Mouse (Mus musculus) forebrain, embryonic 15.5 days (tissue): Measurements from ENCODE around the gene Olfr638. TPM values are rescaled to one million over a fixed set of nuclear protein-coding genes. Genes with fewer than 3 reads are reported as not detected.
"Not testable (repeated sequence)": the region's sequence is repeated elsewhere in the genome, so short reads cannot be mapped to it uniquely, and the experiment has no call there.

Experiments used
- ATAC-seq: fragments of 200-750 bp; cut with Nextera tagmentation; replicated peaks from 2 replicates; pipeline ENCODE4 v1.8.0; 2017; ENCODE audit warnings: mild to moderate bottlenecking, moderate TSS enrichment, moderate library complexity
- H3K27ac ChIP-seq: fragments of 300-500 bp; sonication (generic); replicated peaks from 2 replicates; pipeline ENCODE4 v1.5.1; 2015; ENCODE audit warnings: mild to moderate bottlenecking, inconsistent platforms
- H3K27me3 ChIP-seq: fragments of 300-500 bp; sonication (generic); 2 replicates; pipeline ENCODE4 v1.6.1; 2015; ENCODE audit warnings: inconsistent platforms
- H3K36me3 ChIP-seq: fragments of 300-500 bp; sonication (generic); 2 replicates; pipeline ENCODE4 v1.6.1; 2015; ENCODE audit warnings: mild to moderate bottlenecking, inconsistent platforms
- H3K4me1 ChIP-seq: fragments of 300-500 bp; sonication (generic); 2 replicates; pipeline ENCODE4 v1.6.1; 2015; ENCODE audit warnings: inconsistent platforms
- H3K4me2 ChIP-seq: fragments of 300-500 bp; sonication (generic); replicated peaks from 2 replicates; pipeline ENCODE4 v1.6.1; 2015; ENCODE audit warnings: mild to moderate bottlenecking, inconsistent platforms
- H3K4me3 ChIP-seq: fragments of 300-500 bp; sonication (generic); 2 replicates; pipeline ENCODE4 v1.5.1; 2015; ENCODE audit warnings: mild to moderate bottlenecking, inconsistent platforms
- H3K9ac ChIP-seq: fragments of 300-500 bp; sonication (generic); replicated peaks from 2 replicates; pipeline ENCODE4 v1.6.1; 2015; ENCODE audit warnings: mild to moderate bottlenecking, inconsistent platforms
- H3K9me3 ChIP-seq: fragments of 300-500 bp; sonication (generic); 2 replicates; pipeline ENCODE4 v1.6.1; 2016; ENCODE audit warnings: inconsistent platforms
- WGBS: fragments of 180-500 bp; shearing (Covaris S2); methylation state at CpG from one replicate; pipeline ENCODE4 v1.1.7; 2015; ENCODE audit warnings: mixed read lengths; 5-methylcytosine and 5-hydroxymethylcytosine counted together
- polyA plus RNA-seq: library from polyadenylated mRNA; unstranded; fragments of >200 nt; fragmentation: Nextera tagmentation; extraction: Ambion mirVana; gene quantifications from 2 replicates; pipeline ENCODE4 v1.2.1, GENCODE M21; 2015

Gene Olfr638
- not detected in 2 replicates for polyA plus RNA-seq

DNA sequence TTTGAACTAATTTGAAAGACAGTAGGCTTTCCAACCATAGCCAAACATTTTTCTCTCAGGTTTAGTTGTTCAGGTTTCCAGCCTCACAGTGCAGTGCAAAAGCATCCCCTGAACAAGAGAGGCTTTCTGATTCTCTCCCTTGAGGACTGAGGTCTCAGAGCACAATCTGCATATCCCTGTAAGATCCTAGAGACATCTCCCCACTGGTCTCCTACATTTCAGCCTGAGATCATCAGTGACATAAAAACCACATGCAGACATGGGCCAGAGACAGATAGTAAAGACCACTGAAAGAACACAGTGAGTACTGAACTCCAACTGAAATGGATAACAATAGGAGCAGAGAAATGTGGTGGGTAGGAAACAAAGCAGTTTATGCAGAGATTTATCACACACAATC, at the start of gene Olfr638:
Olfr638 (plus strand) TSS at position 301 of the 400 bp plus-strand sequence.
- Histone ChIP-seq H3K27me3 (no peaks in the 10 kb centered on the region), H3K4me3 (no peak within 1 kb of the TSS), H3K4me1 (no peaks in the 10 kb centered on the region), H3K9ac (no peak within 1 kb of the TSS), H3K27ac (no peak within 1 kb of the TSS), H3K9me3 (no peaks in the 10 kb centered on the region), H3K4me2 (no peak within 1 kb of the TSS), H3K36me3 (no peaks in the 10 kb centered on the region)
- ATAC-seq = no peak

DNA sequence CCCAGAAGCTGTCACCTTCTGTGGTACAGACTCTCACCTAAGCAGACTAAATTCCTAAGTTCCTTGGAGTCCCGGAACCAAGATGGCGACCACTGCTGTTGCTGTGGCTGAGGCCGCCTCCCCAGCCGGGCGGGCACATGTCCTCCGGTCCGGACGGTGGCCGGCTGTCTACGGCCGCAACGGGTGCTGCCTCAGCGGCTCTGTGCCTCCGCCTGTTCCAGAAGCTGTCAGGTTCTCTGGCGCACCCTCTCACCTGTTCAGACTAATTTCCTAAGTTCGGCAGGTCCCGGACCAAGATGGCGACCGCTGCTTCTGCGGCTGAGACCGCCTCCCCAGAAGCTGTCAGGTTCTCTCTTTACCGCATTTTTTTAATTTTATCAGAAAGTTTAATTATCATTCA, 31.7 kb upstream of the Olfr638 start:
- 97% methylated on average over 22 of the region's 22 CpGs for WGBS
- not testable (repeated sequence) for H3K36me3 ChIP-seq, H3K9ac ChIP-seq, H3K27ac ChIP-seq, H3K4me1 ChIP-seq, H3K4me3 ChIP-seq, H3K27me3 ChIP-seq, ATAC-seq, H3K9me3 ChIP-seq, H3K4me2 ChIP-seq

- H3K4me1 ChIP-seq = no peaks in the 10 kb centered on the region
Measured at GRCm38 (mm10) chr7:103970852-103971251, 27.7 kb upstream of the Olfr638 start, which contains the start of gene Olfr635. Gene Olfr635 (plus strand): TSS chr7:103971152.

DNA sequence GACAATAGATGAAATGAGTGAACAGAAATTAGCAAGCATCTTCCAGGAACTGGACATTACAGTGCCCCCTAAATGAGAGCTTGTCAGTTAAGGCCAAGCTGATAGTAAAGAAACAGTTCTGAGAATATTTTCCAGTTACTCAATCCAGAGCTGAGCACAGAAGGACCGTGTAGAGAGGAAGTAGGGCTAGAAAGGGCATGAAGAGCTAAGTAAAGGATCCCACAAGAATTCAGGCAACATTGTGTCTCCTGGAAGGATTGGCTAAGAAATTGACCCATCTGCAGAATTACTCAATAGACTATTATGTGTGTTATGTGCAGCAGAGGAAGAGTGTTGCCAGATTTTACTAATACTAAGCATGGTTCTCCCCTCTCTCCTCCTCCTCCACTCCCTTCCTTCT, 26.8 kb upstream of the Olfr638 start:
- no peak for ATAC-seq
- no peak overlapping the region for H3K27ac ChIP-seq
- no peak overlapping the region for H3K9ac ChIP-seq
- 59% methylated on average over 1 of the region's 1 CpGs for WGBS
- no peaks in the 10 kb centered on the region for H3K36me3 ChIP-seq
- no peaks in the 10 kb centered on the region for H3K9me3 ChIP-seq
- no peak overlapping the region for H3K4me2 ChIP-seq
- H3K4me1 ChIP-seq = no peaks in the 10 kb centered on the region
- H3K27me3 ChIP-seq = no peaks in the 10 kb centered on the region
- no peak overlapping the region for H3K4me3 ChIP-seq

More at GRCm38 (mm10) chr7:103970852-103971251, 27.7 kb upstream of the Olfr638 start, which contains the start of gene Olfr635:
- Histone ChIP-seq H3K4me2 (no peak within 1 kb of the TSS), H3K27ac (no peak within 1 kb of the TSS), H3K36me3 (no peaks in the 10 kb centered on the region), H3K27me3 (no peaks in the 10 kb centered on the region), H3K4me3 (no peak within 1 kb of the TSS), H3K9ac (no peak within 1 kb of the TSS), H3K9me3 (no peaks in the 10 kb centered on the region)
- no peak for ATAC-seq
- WGBS = 71% methylated on average over 1 of the region's 1 CpGs

DNA sequence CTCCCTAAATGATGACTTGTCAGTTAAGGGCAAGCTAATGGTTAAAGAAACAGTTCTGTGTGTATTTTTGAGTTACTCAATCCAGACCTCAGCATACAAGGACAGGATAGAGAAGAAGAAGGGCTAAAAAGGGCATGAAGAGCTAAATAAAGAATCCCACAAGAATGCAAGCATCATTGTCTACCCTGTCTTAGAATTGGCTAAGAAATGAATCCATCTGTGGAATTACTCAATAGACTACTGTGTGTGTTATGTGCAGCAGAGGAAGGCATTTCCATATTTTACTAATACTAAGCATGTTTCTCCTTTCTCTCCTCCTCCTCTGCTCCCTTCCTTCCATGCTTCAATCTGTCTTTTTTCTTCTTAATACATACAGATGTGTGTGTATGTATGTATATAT, 578 bp downstream of the Olfr638 start:
- Histone ChIP-seq H3K27ac (no peak overlapping the region), H3K36me3 (no peaks in the 10 kb centered on the region), H3K4me1 (no peaks in the 10 kb centered on the region), H3K9me3 (no peaks in the 10 kb centered on the region), H3K9ac (no peak overlapping the region), H3K27me3 (no peaks in the 10 kb centered on the region), H3K4me2 (no peak overlapping the region), H3K4me3 (no peak overlapping the region)
- ATAC-seq = no peak

GRCm38 (mm10) chr7:104017203-104017602, 18.7 kb downstream of the Olfr638 start, which contains the start of gene Olfr639:
Gene Olfr639 (minus strand): TSS chr7:104017303.
- Histone ChIP-seq H3K9ac (no peak within 1 kb of the TSS), H3K36me3 (no peaks in the 10 kb centered on the region), H3K9me3 (no peaks in the 10 kb centered on the region), H3K4me3 (no peak within 1 kb of the TSS), H3K4me1 (no peaks in the 10 kb centered on the region), H3K4me2 (no peak within 1 kb of the TSS), H3K27me3 (no peaks in the 10 kb centered on the region), H3K27ac (no peak within 1 kb of the TSS)
- no peak for ATAC-seq

DNA sequence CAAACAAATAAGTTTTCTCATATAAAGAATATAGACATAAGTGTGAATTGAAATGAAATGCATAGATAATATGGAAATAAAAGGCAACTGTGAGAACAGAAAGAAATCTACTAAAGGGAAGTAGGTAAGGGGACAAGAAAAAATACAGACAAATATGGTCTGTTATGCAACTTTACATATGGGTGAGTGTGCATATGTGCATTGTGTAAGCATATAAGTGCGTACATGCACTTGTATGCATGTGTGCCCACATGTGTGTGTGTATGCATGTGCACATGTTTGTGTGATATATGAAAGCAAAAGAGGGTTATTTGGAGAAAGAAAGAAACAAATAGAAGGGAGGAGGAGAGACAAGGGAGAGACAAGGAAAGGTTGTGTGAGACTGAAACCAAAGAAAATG, 20.4 kb downstream of the Olfr638 start:
- 94% methylated on average over 1 of the region's 1 CpGs for WGBS
- H3K36me3 ChIP-seq = no peaks in the 10 kb centered on the region
- no peak overlapping the region for H3K27ac ChIP-seq
- H3K9ac ChIP-seq = no peak overlapping the region
- no peaks in the 10 kb centered on the region for H3K9me3 ChIP-seq
- no peaks in the 10 kb centered on the region for H3K27me3 ChIP-seq
- no peaks in the 10 kb centered on the region for H3K4me1 ChIP-seq
- no peak overlapping the region for H3K4me2 ChIP-seq
- H3K4me3 ChIP-seq = no peak overlapping the region
- ATAC-seq = no peak

DNA sequence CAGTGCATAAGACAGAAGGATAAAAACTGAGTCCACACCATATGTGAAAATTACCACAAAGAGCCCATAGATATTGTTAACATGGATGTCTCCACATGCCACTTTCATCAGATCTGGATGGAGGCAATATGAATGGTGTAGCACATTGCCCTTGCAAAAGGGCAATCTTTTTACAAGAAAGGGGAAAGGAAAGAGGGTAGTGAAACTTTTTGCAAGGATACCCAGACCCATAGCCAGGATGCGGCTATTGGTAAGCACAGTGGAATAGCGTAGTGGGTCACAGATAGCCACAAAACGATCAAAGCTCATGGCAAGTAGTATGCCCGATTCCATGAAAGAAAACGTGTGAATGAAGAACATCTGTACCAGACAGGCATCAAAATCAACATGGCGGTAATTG, 23.1 kb downstream of the Olfr638 start:
- Histone ChIP-seq H3K27me3 (no peaks in the 10 kb centered on the region), H3K4me1 (no peaks in the 10 kb centered on the region), H3K36me3 (no peaks in the 10 kb centered on the region), H3K4me2 (no peak overlapping the region), H3K4me3 (no peak overlapping the region), H3K27ac (no peak overlapping the region), H3K9ac (no peak overlapping the region), H3K9me3 (no peaks in the 10 kb centered on the region)
- ATAC-seq = no peak
- WGBS = 96% methylated on average over 6 of the region's 6 CpGs

DNA sequence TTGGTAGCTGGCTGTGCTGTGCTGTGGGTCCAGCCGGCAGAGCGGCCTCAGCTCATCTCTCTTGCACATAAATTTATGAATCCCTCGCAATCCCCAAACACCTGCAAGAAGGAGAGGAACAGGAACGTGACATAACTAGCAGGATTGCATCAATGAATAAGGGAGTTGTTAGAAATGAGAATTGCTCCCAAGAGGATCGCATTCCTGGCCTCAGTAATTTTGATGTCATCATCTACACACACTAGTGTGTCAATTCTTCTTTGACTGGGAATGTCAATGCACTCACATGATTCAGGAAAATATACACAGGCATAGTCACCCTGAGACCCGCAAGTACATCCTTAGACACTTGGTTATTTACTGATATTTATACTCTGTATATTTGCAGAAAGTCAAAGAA, 26.9 kb downstream of the Olfr638 start, which contains the start of gene Olfr640:
Olfr640 (minus strand) TSS at position 101 of the 400 bp plus-strand sequence.
- Histone ChIP-seq H3K36me3 (no peaks in the 10 kb centered on the region), H3K27ac (no peak within 1 kb of the TSS), H3K27me3 (no peaks in the 10 kb centered on the region), H3K4me1 (no peaks in the 10 kb centered on the region), H3K9me3 (no peaks in the 10 kb centered on the region), H3K4me2 (no peak within 1 kb of the TSS), H3K4me3 (no peak within 1 kb of the TSS), H3K9ac (no peak within 1 kb of the TSS)
- no peak for ATAC-seq
- WGBS = 85% methylated on average over 6 of the region's 6 CpGs

DNA sequence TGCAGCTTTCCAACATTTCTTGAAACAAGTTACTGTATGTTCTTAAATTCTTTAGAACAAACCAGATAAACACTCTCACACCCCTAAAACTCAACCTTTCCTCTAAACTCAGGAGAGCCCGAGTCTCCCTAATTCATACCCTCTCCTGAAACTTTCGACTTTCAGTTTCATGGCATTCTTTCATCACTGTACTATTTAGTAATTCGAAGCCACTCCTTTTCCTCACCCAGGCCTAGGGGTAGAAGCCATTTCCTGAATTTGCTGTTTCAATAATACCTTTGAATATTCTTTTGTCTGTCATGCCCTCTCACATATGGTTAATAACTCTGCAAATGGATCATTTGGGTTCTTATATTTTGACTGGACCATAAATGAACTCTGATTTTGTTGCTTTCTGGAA, 28.4 kb downstream of the Olfr638 start:
- Histone ChIP-seq H3K27ac (no peak overlapping the region), H3K9ac (no peak overlapping the region), H3K36me3 (no peaks in the 10 kb centered on the region), H3K4me3 (no peak overlapping the region), H3K9me3 (no peaks in the 10 kb centered on the region), H3K4me1 (no peaks in the 10 kb centered on the region), H3K27me3 (no peaks in the 10 kb centered on the region), H3K4me2 (no peak overlapping the region)
- ATAC-seq = no peak
- 83% methylated on average over 3 of the region's 3 CpGs for WGBS

DNA sequence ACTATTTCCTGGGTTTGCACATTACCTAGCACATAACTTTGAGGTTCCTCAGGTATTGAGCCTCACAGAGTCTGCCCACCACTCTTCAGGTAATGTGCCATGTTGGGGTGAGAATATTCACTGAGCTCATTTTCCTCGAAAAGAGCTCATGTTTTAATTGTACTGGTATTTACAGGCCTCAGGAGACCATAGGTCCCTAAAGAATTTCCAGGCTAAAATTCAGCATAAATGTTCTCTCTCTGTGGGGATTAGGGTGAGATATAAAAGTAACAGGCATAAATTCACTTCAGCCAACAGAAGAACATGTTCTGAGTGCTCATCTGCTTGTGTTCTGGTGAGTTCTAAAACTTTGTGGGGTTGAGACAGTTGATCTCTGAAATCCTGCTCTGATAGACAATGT, 36.6 kb downstream of the Olfr638 start, which contains the start of gene Olfr641:
Olfr641 (plus strand) TSS at position 301 of the 400 bp plus-strand sequence.
- Histone ChIP-seq H3K9me3 (no peaks in the 10 kb centered on the region), H3K9ac (no peak within 1 kb of the TSS), H3K4me3 (no peak within 1 kb of the TSS), H3K27me3 (no peaks in the 10 kb centered on the region), H3K36me3 (no peaks in the 10 kb centered on the region), H3K4me2 (no peak within 1 kb of the TSS), H3K27ac (no peak within 1 kb of the TSS), H3K4me1 (no peaks in the 10 kb centered on the region)
- ATAC-seq = no peak
- 83% methylated on average over 1 of the region's 1 CpGs for WGBS

- H3K4me3 ChIP-seq = no peak overlapping the region
- 92% methylated on average over 4 of the region's 4 CpGs for WGBS
- ATAC-seq = no peak
- H3K4me2 ChIP-seq = no peak overlapping the region
- no peaks in the 10 kb centered on the region for H3K9me3 ChIP-seq
- no peak overlapping the region for H3K27ac ChIP-seq
- no peak overlapping the region for H3K9ac ChIP-seq
- no peaks in the 10 kb centered on the region for H3K4me1 ChIP-seq
- no peaks in the 10 kb centered on the region for H3K27me3 ChIP-seq
- H3K36me3 ChIP-seq = no peaks in the 10 kb centered on the region
Measured at GRCm38 (mm10) chr7:104050745-104051144, 52.2 kb downstream of the Olfr638 start.

GRCm38 (mm10) chr7:104052566-104052965, 54.0 kb downstream of the Olfr638 start, which contains the start of gene Olfr642:
Gene Olfr642 (minus strand): TSS chr7:104052666.
- H3K4me2 ChIP-seq = no peak within 1 kb of the TSS
- H3K9me3 ChIP-seq = no peaks in the 10 kb centered on the region
- H3K4me3 ChIP-seq = no peak within 1 kb of the TSS
- H3K27ac ChIP-seq = no peak within 1 kb of the TSS
- ATAC-seq = no peak
- no peaks in the 10 kb centered on the region for H3K27me3 ChIP-seq
- WGBS = 66% methylated on average over 1 of the region's 1 CpGs
- no peaks in the 10 kb centered on the region for H3K4me1 ChIP-seq
- no peaks in the 10 kb centered on the region for H3K36me3 ChIP-seq
- no peak within 1 kb of the TSS for H3K9ac ChIP-seq
